Mouse (Mus musculus) cerebral cortex, adult 2 months (tissue): ENCODE data around the gene Emilin3.

Source experiments
- WGBS: fragments of 180-500 bp; shearing (Covaris S2); methylation state at CpG from one replicate; pipeline ENCODE4 v1.1.7; 2018; 5-methylcytosine and 5-hydroxymethylcytosine counted together

The Emilin3 gene

DNA sequence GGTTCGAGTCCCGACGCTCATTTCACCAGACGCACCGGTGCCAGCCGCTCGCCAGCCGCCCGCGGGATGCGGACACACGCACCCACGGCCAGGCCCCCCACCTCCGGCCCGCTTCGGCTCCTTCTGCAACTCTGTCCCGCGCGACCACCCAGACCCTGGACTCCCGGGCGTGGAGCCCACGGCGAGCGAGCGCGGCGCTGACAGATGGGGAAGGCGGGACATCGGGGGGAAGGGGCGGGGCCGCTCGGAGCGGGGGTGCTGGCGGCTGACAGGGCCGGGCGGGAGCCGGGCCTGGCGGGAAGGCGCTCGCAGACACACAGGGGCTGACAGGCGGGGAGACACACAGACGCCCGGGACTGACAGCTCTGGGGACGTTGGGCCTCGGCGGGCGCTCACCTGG is 39.7 kb downstream of the Emilin3 start:
- under 1% methylated on average over 46 of the region's 47 CpGs for WGBS

DNA sequence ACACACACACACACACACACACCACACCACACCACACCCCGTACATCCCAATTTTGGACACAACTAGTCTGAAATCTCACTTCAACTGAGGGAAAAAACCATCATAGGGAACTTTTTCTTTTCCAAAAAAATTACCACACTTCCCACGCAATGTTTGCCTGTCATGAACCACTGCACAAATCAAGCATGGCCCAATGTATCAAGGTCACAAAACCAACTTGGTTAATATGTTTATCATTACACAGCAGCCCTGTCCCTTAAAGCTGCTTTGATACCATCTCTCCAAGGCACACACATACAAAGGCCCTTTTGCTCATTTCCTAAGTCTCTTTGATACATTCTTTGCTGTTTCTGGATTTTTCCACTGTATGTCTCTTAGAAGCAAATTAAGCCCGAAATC is 40.8 kb downstream of the Emilin3 start:
- 22% methylated on average over 3 of the region's 3 CpGs for WGBS

DNA sequence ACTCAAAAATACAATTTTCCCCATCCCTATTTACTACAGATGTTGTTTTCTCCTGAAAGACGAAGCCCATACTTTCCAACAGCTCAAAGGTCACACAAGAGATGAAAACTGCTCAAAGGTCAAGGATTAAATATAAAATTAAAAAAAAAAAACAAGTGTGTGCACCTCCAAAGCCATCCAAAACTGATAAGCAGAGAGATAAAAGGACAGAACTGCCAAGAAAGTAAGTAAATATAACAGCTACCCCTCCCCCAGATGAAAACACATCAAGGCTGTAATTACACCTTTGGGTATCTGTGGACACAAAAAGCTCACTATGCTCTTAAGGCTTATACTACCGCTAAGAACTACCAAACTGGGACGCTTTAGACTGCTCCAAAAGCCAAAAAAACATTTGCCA is 42.7 kb downstream of the Emilin3 start:
- 68% methylated on average over 3 of the region's 3 CpGs for WGBS

GRCm38 (mm10) chr2:160865266-160865665 is 46.9 kb downstream of the Emilin3 start:
- 84% methylated on average over 2 of the region's 2 CpGs for WGBS

- 85% methylated on average over 1 of the region's 1 CpGs for WGBS
Measured at GRCm38 (mm10) chr2:160864112-160864511, 48.0 kb downstream of the Emilin3 start.

DNA sequence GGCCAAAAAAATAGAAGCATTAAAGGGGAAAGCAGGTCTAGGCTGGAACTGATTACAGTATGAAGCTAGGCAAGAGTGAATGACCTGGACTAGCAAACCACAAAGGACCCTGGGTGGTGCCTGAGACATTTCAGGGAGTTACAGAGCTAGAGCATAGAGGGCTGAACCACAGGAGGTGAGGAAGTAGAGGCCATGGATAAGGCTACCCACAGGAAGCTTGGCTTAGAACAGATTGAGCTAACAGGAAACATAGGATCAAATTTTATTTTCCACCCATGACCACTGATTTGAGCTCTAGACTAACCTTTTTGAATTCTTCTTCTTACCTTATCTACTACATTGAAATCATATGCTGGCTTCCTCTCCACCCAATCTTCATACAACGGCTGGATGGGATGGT is 51.8 kb downstream of the Emilin3 start:
- 74% methylated on average over 1 of the region's 1 CpGs for WGBS
